Mouse (Mus musculus): Measurements from ENCODE around the gene Rbfox2. TPM values are rescaled to one million over a fixed set of nuclear protein-coding genes. Genes with fewer than 3 reads are reported as not detected.

Gene Rbfox2
- polyA plus RNA-seq, 1 experiment, result 253 TPM

DNA sequence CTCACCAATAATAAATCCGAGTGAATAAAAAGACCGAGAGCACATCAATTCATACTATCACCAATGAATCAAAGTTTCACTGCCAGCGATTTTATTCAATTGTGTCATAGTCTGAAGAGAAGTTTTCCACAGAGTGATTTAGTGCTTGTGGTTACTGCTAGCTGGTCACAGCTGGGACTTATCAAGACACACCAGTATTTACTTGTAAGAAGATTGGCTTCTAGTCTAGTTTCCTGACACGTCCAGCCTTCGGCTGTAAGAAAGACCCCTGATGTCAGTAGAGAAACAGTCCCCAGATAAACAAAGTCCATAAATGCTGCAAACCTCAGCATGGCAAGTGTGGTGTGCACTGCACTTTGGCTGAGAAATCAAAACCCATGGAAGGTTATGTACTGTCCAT lies 145.4 kb downstream of the Rbfox2 start:
- Histone ChIP-seq H3K4me3 (ENCODE audit: insufficient read depth, low read length) (no peak overlapping the region), H3K27ac (ENCODE audit: insufficient read depth, low read length) (peak overlapping the region; percentile 81), H3K4me1 (ENCODE audit: control insufficient read depth, insufficient read depth, low read length) (peaks cover 17% of the 10 kb centered on the region)
- TF ChIP-seq POLR2A (IDR thresholded peaks at IDR 0.05; ENCODE audit: low read depth, low read length) (no peak), CTCF (IDR thresholded peaks at IDR 0.05; ENCODE audit: borderline replicate concordance, insufficient read depth, low read length) (no peak)

DNA sequence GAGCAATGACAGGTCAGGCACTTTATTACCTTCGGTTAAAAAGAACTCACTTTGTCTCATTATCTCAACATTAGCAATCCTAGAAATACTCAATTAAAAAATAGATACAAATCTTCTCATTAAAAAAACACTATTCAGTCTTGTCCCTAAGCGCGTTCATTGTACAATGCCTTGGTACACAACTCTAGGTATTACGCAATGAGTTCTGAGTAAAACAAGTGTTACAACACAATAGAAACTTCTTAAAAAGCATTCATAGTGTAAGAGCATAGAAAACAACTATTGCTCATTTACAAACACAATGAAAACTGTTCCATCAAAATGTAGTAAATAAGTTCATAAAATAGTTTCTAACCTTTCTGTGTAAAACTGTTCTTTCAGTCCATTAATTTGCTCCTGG lies 146.0 kb downstream of the Rbfox2 start:
- TF ChIP-seq POLR2A (IDR thresholded peaks at IDR 0.05; ENCODE audit: low read depth, low read length) (no peak), CTCF (IDR thresholded peaks at IDR 0.05; ENCODE audit: borderline replicate concordance, insufficient read depth, low read length) (no peak)

GRCm38 (mm10) chr15:77156525-77156924 lies 150.3 kb downstream of the Rbfox2 start:
- TF ChIP-seq CTCF (IDR thresholded peaks at IDR 0.05; ENCODE audit: borderline replicate concordance, insufficient read depth, low read length), result no peak
- TF ChIP-seq POLR2A (IDR thresholded peaks at IDR 0.05; ENCODE audit: low read depth, low read length), result no peak
- no peak overlapping the region for H3K27ac ChIP-seq (ENCODE audit: insufficient read depth, low read length)
- H3K4me3 ChIP-seq (ENCODE audit: insufficient read depth, low read length), result no peak overlapping the region
- H3K4me1 ChIP-seq (ENCODE audit: control insufficient read depth, insufficient read depth, low read length), result peaks cover 16% of the 10 kb centered on the region

More for the DNA sequence above, 146.0 kb downstream of the Rbfox2 start:
- no peak overlapping the region for H3K4me3 ChIP-seq (ENCODE audit: insufficient read depth, low read length)
- H3K4me1 ChIP-seq (ENCODE audit: control insufficient read depth, insufficient read depth, low read length), result peaks cover 18% of the 10 kb centered on the region
- no peak overlapping the region; the same call in 1 of the 2 replicates for H3K27ac ChIP-seq (ENCODE audit: insufficient read depth, low read length)

GRCm38 (mm10) chr15:77154248-77154785 lies 152.5 kb downstream of the Rbfox2 start:
- Histone ChIP-seq H3K4me1 (ENCODE audit: control insufficient read depth, insufficient read depth, low read length) (peaks cover 16% of the 10 kb centered on the region), H3K27ac (ENCODE audit: insufficient read depth, low read length) (peak overlapping the region; percentile 69), H3K4me3 (ENCODE audit: insufficient read depth, low read length) (no peak overlapping the region)
- TF ChIP-seq CTCF (IDR thresholded peaks at IDR 0.05; ENCODE audit: borderline replicate concordance, insufficient read depth, low read length) (no peak), POLR2A (IDR thresholded peaks at IDR 0.05; ENCODE audit: low read depth, low read length) (no peak)

GRCm38 (mm10) chr15:77153625-77154024 lies 153.2 kb downstream of the Rbfox2 start:
- no peak for TF ChIP-seq CTCF (IDR thresholded peaks at IDR 0.05; ENCODE audit: borderline replicate concordance, insufficient read depth, low read length)
- peak; percentile 74 for TF ChIP-seq POLR2A (IDR thresholded peaks at IDR 0.05; ENCODE audit: low read depth, low read length)
- H3K4me1 ChIP-seq (ENCODE audit: control insufficient read depth, insufficient read depth, low read length), result peaks cover 23% of the 10 kb centered on the region

GRCm38 (mm10) chr15:77153088-77153546 lies 153.7 kb downstream of the Rbfox2 start:
- Histone ChIP-seq H3K4me1 (ENCODE audit: control insufficient read depth, insufficient read depth, low read length) (peaks cover 25% of the 10 kb centered on the region), H3K4me3 (ENCODE audit: insufficient read depth, low read length) (peak overlapping the region; percentile 98), H3K27ac (ENCODE audit: insufficient read depth, low read length) (peak overlapping the region; percentile 97)
- TF ChIP-seq CTCF (IDR thresholded peaks at IDR 0.05; ENCODE audit: borderline replicate concordance, insufficient read depth, low read length) (no peak), POLR2A (IDR thresholded peaks at IDR 0.05; ENCODE audit: low read depth, low read length) (no peak; the same call in 1 of the 2 replicates)

More at GRCm38 (mm10) chr15:77153625-77154024, 153.2 kb downstream of the Rbfox2 start:
- Histone ChIP-seq H3K27ac (ENCODE audit: insufficient read depth, low read length) (peak overlapping the region; percentile 97), H3K4me3 (ENCODE audit: insufficient read depth, low read length) (peak overlapping the region; percentile 98)

DNA sequence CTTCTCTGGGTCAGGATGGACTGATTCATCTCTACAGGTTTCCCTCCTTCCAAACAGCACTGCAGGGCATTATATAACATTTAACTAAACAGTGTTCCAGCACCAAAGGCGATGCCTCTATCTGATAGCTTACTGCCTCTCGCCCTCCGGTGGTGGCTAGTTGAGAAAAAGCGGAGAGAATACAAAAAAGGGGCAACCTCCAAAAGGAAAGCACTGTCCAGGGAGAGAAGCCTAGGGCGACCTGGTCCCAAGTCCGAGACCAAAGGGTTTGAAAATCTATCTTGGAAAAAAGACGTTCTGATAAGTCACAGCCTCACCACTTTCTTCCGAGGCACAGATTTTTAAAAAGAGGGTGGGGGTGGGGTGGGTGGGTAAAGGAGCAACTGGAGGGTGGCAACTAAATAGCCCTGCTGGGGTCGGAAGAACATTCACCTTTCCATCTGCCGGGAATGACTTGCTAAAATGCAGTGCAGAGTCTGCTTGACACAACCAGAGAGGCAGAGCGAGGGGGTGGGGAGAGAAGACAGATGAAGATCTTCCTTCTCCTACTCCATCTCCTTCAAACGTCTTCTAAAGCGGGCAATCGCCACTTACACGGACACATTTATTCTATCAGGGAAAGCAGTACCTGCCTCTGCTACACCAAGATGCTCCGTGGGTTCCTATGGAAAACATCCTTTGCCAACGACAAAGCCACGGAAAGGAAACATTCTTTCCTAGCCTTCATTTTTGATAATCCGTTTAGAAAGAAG lies 154.3 kb downstream of the Rbfox2 start:
- H3K27ac ChIP-seq (ENCODE audit: insufficient read depth, low read length), result peak overlapping the region; percentile 97
- H3K4me3 ChIP-seq (ENCODE audit: insufficient read depth, low read length), result peak overlapping the region; percentile 98
- H3K4me1 ChIP-seq (ENCODE audit: control insufficient read depth, insufficient read depth, low read length), result peaks cover 27% of the 10 kb centered on the region
- no peak; the same call in 1 of the 2 replicates for TF ChIP-seq POLR2A (IDR thresholded peaks at IDR 0.05; ENCODE audit: low read depth, low read length)
- no peak for TF ChIP-seq CTCF (IDR thresholded peaks at IDR 0.05; ENCODE audit: borderline replicate concordance, insufficient read depth, low read length)

- peaks cover 24% of the 10 kb centered on the region for H3K4me1 ChIP-seq (ENCODE audit: control insufficient read depth, insufficient read depth, low read length)
- H3K4me3 ChIP-seq (ENCODE audit: insufficient read depth, low read length), result peak overlapping the region; percentile 98
- TF ChIP-seq POLR2A (IDR thresholded peaks at IDR 0.05; ENCODE audit: low read depth, low read length) (no peak), CTCF (IDR thresholded peaks at IDR 0.05; ENCODE audit: borderline replicate concordance, insufficient read depth, low read length) (peak; percentile 20; the same call in 1 of the 2 replicates)
- H3K27ac ChIP-seq (ENCODE audit: insufficient read depth, low read length), result peak overlapping the region; percentile 100
Observed at GRCm38 (mm10) chr15:77151816-77152215, 155.0 kb downstream of the Rbfox2 start.

GRCm38 (mm10) chr15:77151178-77151577 lies 155.6 kb downstream of the Rbfox2 start:
- TF ChIP-seq CTCF (IDR thresholded peaks at IDR 0.05; ENCODE audit: borderline replicate concordance, insufficient read depth, low read length) (no peak), POLR2A (IDR thresholded peaks at IDR 0.05; ENCODE audit: low read depth, low read length) (peak; percentile 81)
- H3K4me1 ChIP-seq (ENCODE audit: control insufficient read depth, insufficient read depth, low read length), result peaks cover 20% of the 10 kb centered on the region
- peak overlapping the region; percentile 100 for H3K27ac ChIP-seq (ENCODE audit: insufficient read depth, low read length)
- H3K4me3 ChIP-seq (ENCODE audit: insufficient read depth, low read length), result peak overlapping the region; percentile 98

GRCm38 (mm10) chr15:77150424-77150841 lies 156.4 kb downstream of the Rbfox2 start:
- Histone ChIP-seq H3K27ac (ENCODE audit: insufficient read depth, low read length) (peak overlapping the region; percentile 100), H3K4me3 (ENCODE audit: insufficient read depth, low read length) (peak overlapping the region; percentile 67), H3K4me1 (ENCODE audit: control insufficient read depth, insufficient read depth, low read length) (peaks cover 25% of the 10 kb centered on the region)
- TF ChIP-seq CTCF (IDR thresholded peaks at IDR 0.05; ENCODE audit: borderline replicate concordance, insufficient read depth, low read length), result no peak
- TF ChIP-seq POLR2A (IDR thresholded peaks at IDR 0.05; ENCODE audit: low read depth, low read length), result peak; percentile 26; the same call in 1 of the 2 replicates
